In the genomic region with DNA sequence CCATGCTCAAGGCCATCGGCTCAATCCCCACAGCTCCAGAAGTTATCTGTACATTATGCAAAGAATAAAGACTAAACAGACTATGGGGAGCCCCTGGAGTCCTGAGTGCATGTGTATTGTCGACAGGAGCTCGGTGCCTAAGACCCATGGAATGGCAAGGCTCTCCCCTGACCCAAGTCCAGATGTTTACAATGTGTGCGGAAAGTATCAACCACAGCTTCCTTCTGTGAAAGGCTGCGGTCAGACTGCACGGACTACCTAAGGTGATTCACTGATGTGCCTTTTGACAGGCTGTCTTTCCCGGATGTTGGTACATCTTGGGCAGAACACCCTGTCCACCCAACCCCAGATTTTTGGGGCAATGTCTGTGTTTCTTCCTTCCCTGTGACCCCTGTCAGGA, we compare ENCODE assay signal across 27 mouse cellular contexts. TPM values are rescaled to one million over a fixed set of nuclear protein-coding genes. Genes with fewer than 3 reads are reported as not detected.
A peak's percentile ranks its signal among the peaks of the same experiment; 100 is the strongest.
DNase-seq lines count a peak whose midpoint lies in the region; ATAC-seq lines count a peak whose summit lies in the region.
"Had no signal": no experiment of that assay in that cellular context is flagged by ENCODE, and none has a peak within 500 bp of the region (broad histone marks: within the 10 kb centered on the region; RNA-seq: fewer than 3 reads in every experiment).

No protein-coding gene starts in this region.

- H3K27me3 ChIP-seq in forebrain, embryonic 12.5 days = no peaks in the 10 kb centered on the region
- H3K27me3 ChIP-seq in forebrain, embryonic 11.5 days (ENCODE audit: control insufficient read depth, insufficient read depth, low read length) = no peaks in the 10 kb centered on the region
- H3K27me3 ChIP-seq: hindbrain, embryonic 13.5 days; intestine, embryonic 15.5 days; midbrain, embryonic 13.5 days had no signal

- H3K27ac ChIP-seq in forebrain, embryonic 12.5 days = no peak overlapping the region
- no peak overlapping the region for H3K27ac ChIP-seq in forebrain, embryonic 11.5 days (ENCODE audit: low read depth, low read length)
- H3K27ac ChIP-seq: hindbrain, embryonic 13.5 days; intestine, embryonic 15.5 days; limb, embryonic 10.5 days; midbrain, embryonic 13.5 days had no signal

- H3K4me1 ChIP-seq in forebrain, embryonic 12.5 days = peaks cover 30% of the 10 kb centered on the region
- peaks cover 5% of the 10 kb centered on the region; the same call in 1 of the 2 replicates for H3K4me1 ChIP-seq in forebrain, embryonic 11.5 days (replicated peaks; ENCODE audit: control insufficient read depth, insufficient read depth, low read length)

- no peak overlapping the region for H3K9ac ChIP-seq in forebrain, embryonic 12.5 days
- H3K9ac ChIP-seq in forebrain, embryonic 11.5 days (ENCODE audit: low read length) = no peak overlapping the region
- H3K9ac ChIP-seq: hindbrain, embryonic 13.5 days; intestine, embryonic 15.5 days; midbrain, embryonic 13.5 days had no signal

- no peak overlapping the region for H3K4me3 ChIP-seq in forebrain, embryonic 12.5 days (replicated peaks)
- H3K4me3 ChIP-seq in forebrain, embryonic 11.5 days (ENCODE audit: low read depth, low read length) = no peak overlapping the region
- H3K4me3 ChIP-seq: hindbrain, embryonic 13.5 days; intestine, embryonic 15.5 days; limb, embryonic 10.5 days; midbrain, embryonic 13.5 days; myocyte had no signal

- no peak overlapping the region for H3K4me2 ChIP-seq in forebrain, embryonic 12.5 days
- no peak overlapping the region for H3K4me2 ChIP-seq in forebrain, embryonic 11.5 days (ENCODE audit: low read depth, low read length, severe bottlenecking)
- H3K4me2 ChIP-seq: heart, embryonic 11.5 days; hindbrain, embryonic 13.5 days; intestine, embryonic 15.5 days; liver, embryonic 11.5 days; midbrain, embryonic 13.5 days had no signal

- WGBS in forebrain, embryonic 12.5 days = 76% methylated on average over 7 of the region's 7 CpGs
- 79% methylated on average over 7 of the region's 7 CpGs for WGBS in forebrain, embryonic 11.5 days

- peak; percentile 61 for DNase-seq in heart, adult 11 months
- no peak for DNase-seq in heart, postnatal 14 days
- DNase-seq in thymus, postnatal 25 days = peak; percentile 29
- no peak for DNase-seq in thymus, adult 18-20 months
- no peak for DNase-seq in forebrain, embryonic 11.5 days (ENCODE audit: low spot score)
- no peak for DNase-seq in adrenal gland, adult 8-10 months
- DNase-seq: adrenal gland, adult 2 months; cerebellum, adult 8-10 months; heart, postnatal 10 days; kidney, adult 9 months; kidney, postnatal 36 days; lung, adult 2 months; lung, postnatal 36 days; right cerebral cortex, postnatal 4 days had no signal

- ATAC-seq in megakaryocyte progenitor cell, adult 5-6 weeks (replicated peaks; ENCODE audit: poor library complexity) = peak; percentile 81
- no peak for ATAC-seq in forebrain, embryonic 12.5 days (ENCODE audit: low FRiP score)
- no peak for ATAC-seq in forebrain, embryonic 11.5 days (replicated peaks; ENCODE audit: low FRiP score)
- ATAC-seq: forebrain, embryonic 16.5 days; intestine, embryonic 15.5 days; midbrain, embryonic 13.5 days had no signal

- no peaks in the 10 kb centered on the region for H3K9me3 ChIP-seq in forebrain, embryonic 12.5 days
- no peaks in the 10 kb centered on the region for H3K9me3 ChIP-seq in forebrain, embryonic 11.5 days (ENCODE audit: control insufficient read depth, low read length)
- H3K9me3 ChIP-seq: hindbrain, embryonic 13.5 days; intestine, embryonic 15.5 days; limb, embryonic 10.5 days; midbrain, embryonic 13.5 days had no signal

- no peaks in the 10 kb centered on the region for H3K36me3 ChIP-seq in forebrain, embryonic 12.5 days (replicated peaks)
- H3K36me3 ChIP-seq in forebrain, embryonic 11.5 days (ENCODE audit: control insufficient read depth, insufficient read depth, low read length) = no peaks in the 10 kb centered on the region
- H3K36me3 ChIP-seq: hindbrain, embryonic 13.5 days; intestine, embryonic 15.5 days; limb, embryonic 10.5 days; midbrain, embryonic 13.5 days had no signal

- intact Hi-C loops in heart, postnatal 14 days (cut with DNase I) = no loop called here

RNA-seq across cellular contexts. Expression of gene Prnp, which starts 21.5 kb away (rescaled TPM):
- total RNA-seq in heart, postnatal 14 days (2021) = 10 to 100 TPM; 81.6 to 88.1 TPM
- total RNA-seq in megakaryocyte progenitor cell, adult 5-6 weeks (2015) = 1.2 and 2.9 TPM in 2 replicates
- total RNA-seq in megakaryocyte progenitor cell, adult 5-6 weeks (2017) = 2.3 and 4.1 TPM in 2 replicates
- polyA plus RNA-seq in forebrain, embryonic 12.5 days (2016; fragmentation: Nextera tagmentation; extraction: Ambion mirVana) = 66.4 and 67.7 TPM in 2 replicates
- 25.4 and 31.2 TPM in 2 replicates for polyA plus RNA-seq in forebrain, embryonic 11.5 days (2014; fragmentation: Nextera tagmentation; extraction: Ambion mirVana)
- total RNA-seq in adrenal gland, adult 8-10 months (2022) = 100 to 1,000 TPM in 3 of 4 experiments, 10 to 100 TPM in 1; 98.3 to 196 (median 146) TPM

RNA-seq across cellular contexts. Expression of gene Prn, which starts 21.5 kb away (rescaled TPM):
- 1 to 10 TPM in 1 of 2 experiments, under 1 TPM in 1; 0.71 to 2.8 TPM for total RNA-seq in heart, postnatal 14 days (2021)
- total RNA-seq in megakaryocyte progenitor cell, adult 5-6 weeks (2015) = not detected in 2 replicates
- total RNA-seq in megakaryocyte progenitor cell, adult 5-6 weeks (2017) = not detected in 2 replicates
- not detected in 2 replicates for polyA plus RNA-seq in forebrain, embryonic 12.5 days (2016; fragmentation: Nextera tagmentation; extraction: Ambion mirVana)
- not detected in 2 replicates for polyA plus RNA-seq in forebrain, embryonic 11.5 days (2014; fragmentation: Nextera tagmentation; extraction: Ambion mirVana)
- total RNA-seq in adrenal gland, adult 8-10 months (2022) = not detected
- total RNA-seq: adrenal gland, adult 2 months; gastrocnemius, postnatal 4 days; left cerebral cortex, adult 8-10 months had no signal
- polyA plus RNA-seq: adrenal gland, adult 2 months; embryonic facial prominence, embryonic 11.5 days; forebrain, embryonic 16.5 days; heart, embryonic 11.5 days; hindbrain, embryonic 13.5 days; limb, embryonic 10.5 days; liver, embryonic 11.5 days; lung, adult 2 months; midbrain, embryonic 13.5 days had no signal

RNA-seq across cellular contexts. Expression of gene Erv3, which starts 28.7 kb away (rescaled TPM):
- not detected for total RNA-seq in heart, postnatal 14 days (2021)
- total RNA-seq in megakaryocyte progenitor cell, adult 5-6 weeks (2015) = not detected in 2 replicates
- not detected in 2 replicates for total RNA-seq in megakaryocyte progenitor cell, adult 5-6 weeks (2017)
- not detected in 2 replicates for polyA plus RNA-seq in forebrain, embryonic 12.5 days (2016; fragmentation: Nextera tagmentation; extraction: Ambion mirVana)
- not detected in 2 replicates for polyA plus RNA-seq in forebrain, embryonic 11.5 days (2014; fragmentation: Nextera tagmentation; extraction: Ambion mirVana)
- not detected for total RNA-seq in adrenal gland, adult 8-10 months (2022)
- total RNA-seq: adrenal gland, adult 2 months; heart, postnatal 10 days had no signal
- polyA plus RNA-seq: adrenal gland, adult 2 months; embryonic facial prominence, embryonic 11.5 days; forebrain, embryonic 16.5 days; heart, embryonic 11.5 days; hindbrain, embryonic 13.5 days; intestine, embryonic 15.5 days; limb, embryonic 10.5 days; liver, embryonic 11.5 days; lung, adult 2 months; midbrain, embryonic 13.5 days had no signal

Comparison
In these comparisons a context has a peak if more than half of its experiments do, and no peak if none do; other contexts are left out.
1. DNase-seq: peak in heart, adult 11 months (single experiment) and thymus, postnatal 25 days (single experiment); none in heart, postnatal 14 days (0 of 2), thymus, adult 18-20 months (0 of 2), forebrain, embryonic 11.5 days (single experiment) and adrenal gland, adult 8-10 months (single experiment).
2. RNA of gene Prnp, which starts 21.5 kb away (total RNA-seq): 98.3 to 196 TPM in adrenal gland, adult 8-10 months and 81.6 to 88.1 TPM in heart, postnatal 14 days; 1.2 to 4.1 TPM in megakaryocyte progenitor cell, adult 5-6 weeks; every median in the first group is over 10 times any median in the second.